Mouse (Mus musculus): ENCODE results near the gene Antxr2.

DNA sequence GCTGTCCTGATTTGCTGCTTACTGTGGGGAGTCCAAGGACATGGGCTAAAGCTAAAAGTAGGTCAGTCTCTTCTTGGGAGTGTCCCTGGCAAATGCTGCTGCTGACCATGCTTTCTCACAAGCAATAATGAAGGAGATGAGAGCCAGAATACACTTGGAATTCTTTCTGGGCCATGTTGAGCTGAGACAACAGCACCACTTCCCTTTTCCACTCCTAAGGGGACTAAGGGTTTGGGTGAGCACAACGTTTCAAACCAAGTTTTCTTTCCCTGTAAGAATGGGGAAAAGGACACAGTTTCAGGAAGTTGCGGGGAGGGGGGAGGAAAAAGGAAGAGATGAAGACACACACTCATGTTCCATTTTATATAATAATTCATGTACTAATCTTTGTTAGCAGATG, 3.4 kb upstream of the Antxr2 start:
- TF ChIP-seq POLR2A (IDR thresholded peaks at IDR 0.05; ENCODE audit: low read depth, low read length) (no peak), CTCF (conservative IDR thresholded peaks at IDR 0.05; ENCODE audit: insufficient read depth, insufficient read length, low read depth, low read length) (no peak)

All from kidney, adult 2 months (tissue).